Mouse (Mus musculus): ENCODE measurements around the gene Cln3. TPM values are rescaled to one million over a fixed set of nuclear protein-coding genes. Genes with fewer than 3 reads are reported as not detected.
A peak's percentile ranks its signal among the peaks of the same experiment; 100 is the strongest.

The Cln3 gene
- total RNA-seq, 1 experiment, result 35.1 TPM

- Histone ChIP-seq H3K9me3 (ENCODE audit: control insufficient read depth, insufficient read depth, low read depth, low read length) (no peaks in the 10 kb centered on the region), H3K36me3 (ENCODE audit: control insufficient read depth, insufficient read depth, low read length, poor library complexity, severe bottlenecking) (no peaks in the 10 kb centered on the region), H3K27ac (ENCODE audit: insufficient read depth, low read depth, low read length, poor library complexity, severe bottlenecking) (no peak overlapping the region), H3K9ac (ENCODE audit: insufficient read depth, low read depth, low read length, poor library complexity, severe bottlenecking) (no peak overlapping the region), H3K4me1 (ENCODE audit: control insufficient read depth in 2 of 2, insufficient read depth in 2 of 2, low read length in 2 of 2, poor library complexity in 1 of 2) (peaks cover 10 to 22% of the 10 kb centered on the region in 2 experiments), H3K4me3 (ENCODE audit: insufficient read depth in 1 of 2, low read depth in 1 of 2, low read length in 2 of 2, poor library complexity in 1 of 2, severe bottlenecking in 1 of 2) (no peak overlapping the region)
- no peak for DNase-seq (ENCODE audit: low read depth, low spot score)
- in situ Hi-C loops (cut with MboI; ENCODE audit: low sequenced_read_pairs in 2 of 2, unreplicated experiment in 2 of 2), result no loop called here
- no peak for TF ChIP-seq HCFC1 (IDR thresholded peaks at IDR 0.05; ENCODE audit: borderline replicate concordance, insufficient read depth, low read length)
- TF ChIP-seq ZC3H11A (IDR thresholded peaks at IDR 0.05; ENCODE audit: borderline replicate concordance, low read depth, low read length), result no peak
Measured at GRCm38 (mm10) chr7:126629915-126630314, 44.3 kb upstream of the Cln3 start.

- H3K4me3 ChIP-seq (ENCODE audit: insufficient read depth in 1 of 2, low read depth in 1 of 2, low read length in 2 of 2, poor library complexity in 1 of 2, severe bottlenecking in 1 of 2), result no peak overlapping the region
- no peak overlapping the region for H3K27ac ChIP-seq (ENCODE audit: insufficient read depth, low read depth, low read length, poor library complexity, severe bottlenecking)
- H3K9me3 ChIP-seq (ENCODE audit: control insufficient read depth, insufficient read depth, low read depth, low read length), result no peaks in the 10 kb centered on the region
- TF ChIP-seq ZNF384 (IDR thresholded peaks at IDR 0.05; ENCODE audit: low read depth, low read length) (no peak), CHD2 (IDR thresholded peaks at IDR 0.05; ENCODE audit: low read depth, low read length) (no peak), ZC3H11A (IDR thresholded peaks at IDR 0.05; ENCODE audit: borderline replicate concordance, low read depth, low read length) (no peak), HCFC1 (IDR thresholded peaks at IDR 0.05; ENCODE audit: borderline replicate concordance, insufficient read depth, low read length) (no peak), MAFK (IDR thresholded peaks at IDR 0.05; ENCODE audit: insufficient read depth, low read depth, low read length) (no peak)
- H3K9ac ChIP-seq (ENCODE audit: insufficient read depth, low read depth, low read length, poor library complexity, severe bottlenecking), result no peak overlapping the region
- in situ Hi-C loops (cut with MboI; ENCODE audit: low sequenced_read_pairs in 2 of 2, unreplicated experiment in 2 of 2), result no loop called here
- no peaks in the 10 kb centered on the region; the same call in 1 of the 2 replicates for H3K36me3 ChIP-seq (ENCODE audit: control insufficient read depth, insufficient read depth, low read length, poor library complexity, severe bottlenecking)
- H3K4me1 ChIP-seq (ENCODE audit: control insufficient read depth in 2 of 2, insufficient read depth in 2 of 2, low read length in 2 of 2, poor library complexity in 1 of 2), result peaks cover 8 to 12% of the 10 kb centered on the region in 2 experiments; a peak in 3 of 4 replicates
- no peak for DNase-seq (ENCODE audit: low read depth, low spot score)
Measured at GRCm38 (mm10) chr7:126628111-126628510, 42.5 kb upstream of the Cln3 start.

- TF ChIP-seq MAFK (IDR thresholded peaks at IDR 0.05; ENCODE audit: insufficient read depth, low read depth, low read length) (peak; percentile 67), CHD2 (IDR thresholded peaks at IDR 0.05; ENCODE audit: low read depth, low read length) (no peak), ZNF384 (IDR thresholded peaks at IDR 0.05; ENCODE audit: low read depth, low read length) (no peak), HCFC1 (IDR thresholded peaks at IDR 0.05; ENCODE audit: borderline replicate concordance, insufficient read depth, low read length) (no peak), ZC3H11A (IDR thresholded peaks at IDR 0.05; ENCODE audit: borderline replicate concordance, low read depth, low read length) (no peak)
- H3K9ac ChIP-seq (ENCODE audit: insufficient read depth, low read depth, low read length, poor library complexity, severe bottlenecking), result 0 out of 2 replicates have a peak overlapping the region, but pooled peaks have one; percentile 20
- H3K27ac ChIP-seq (ENCODE audit: insufficient read depth, low read depth, low read length, poor library complexity, severe bottlenecking), result no peak overlapping the region
- no peak for DNase-seq (ENCODE audit: low read depth, low spot score)
- no peaks in the 10 kb centered on the region for H3K9me3 ChIP-seq (ENCODE audit: control insufficient read depth, insufficient read depth, low read depth, low read length)
- in situ Hi-C loops (cut with MboI; ENCODE audit: low sequenced_read_pairs in 2 of 2, unreplicated experiment in 2 of 2), result no loop called here
- H3K36me3 ChIP-seq (ENCODE audit: control insufficient read depth, insufficient read depth, low read length, poor library complexity, severe bottlenecking), result no peaks in the 10 kb centered on the region; the same call in 1 of the 2 replicates
- H3K4me1 ChIP-seq (ENCODE audit: control insufficient read depth in 2 of 2, insufficient read depth in 2 of 2, low read length in 2 of 2, poor library complexity in 1 of 2), result peaks cover 8 to 13% of the 10 kb centered on the region in 2 experiments; a peak in 3 of 4 replicates
- no peak overlapping the region for H3K4me3 ChIP-seq (ENCODE audit: insufficient read depth in 1 of 2, low read depth in 1 of 2, low read length in 2 of 2, poor library complexity in 1 of 2, severe bottlenecking in 1 of 2)
Measured at GRCm38 (mm10) chr7:126625807-126626600, 40.4 kb upstream of the Cln3 start.

DNA sequence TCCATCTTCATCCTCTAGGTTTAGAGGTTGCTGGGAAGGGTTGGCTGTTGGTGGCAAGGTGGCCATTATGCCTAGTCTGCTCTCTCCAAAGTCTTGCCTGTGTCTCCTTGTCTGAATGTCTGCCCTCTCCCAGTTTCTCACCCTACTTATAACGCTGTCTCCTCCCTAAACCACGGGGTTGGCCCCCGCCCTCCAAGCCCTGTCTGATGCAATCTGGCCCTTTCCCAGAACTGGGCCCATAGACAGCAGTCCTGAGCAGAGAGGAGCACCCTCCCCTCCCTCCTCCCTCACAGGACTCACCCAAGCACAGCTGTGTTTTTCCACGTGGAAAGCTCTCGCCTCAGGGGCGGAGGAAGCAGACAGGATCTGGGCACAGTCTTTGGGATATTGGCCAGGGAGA, 39.8 kb upstream of the Cln3 start:
- H3K27ac ChIP-seq (ENCODE audit: insufficient read depth, low read depth, low read length, poor library complexity, severe bottlenecking), result no peak overlapping the region
- DNase-seq (ENCODE audit: low read depth, low spot score), result no peak
- peak overlapping the region; percentile 66; the same call in 1 of the 2 replicates for H3K9ac ChIP-seq (ENCODE audit: insufficient read depth, low read depth, low read length, poor library complexity, severe bottlenecking)
- TF ChIP-seq HCFC1 (IDR thresholded peaks at IDR 0.05; ENCODE audit: borderline replicate concordance, insufficient read depth, low read length) (no peak), ZNF384 (IDR thresholded peaks at IDR 0.05; ENCODE audit: low read depth, low read length) (no peak), ZC3H11A (IDR thresholded peaks at IDR 0.05; ENCODE audit: borderline replicate concordance, low read depth, low read length) (no peak), CHD2 (IDR thresholded peaks at IDR 0.05; ENCODE audit: low read depth, low read length) (no peak), MAFK (IDR thresholded peaks at IDR 0.05; ENCODE audit: insufficient read depth, low read depth, low read length) (no peak)
- in situ Hi-C loops (cut with MboI; ENCODE audit: low sequenced_read_pairs in 2 of 2, unreplicated experiment in 2 of 2), result no loop called here
- H3K9me3 ChIP-seq (ENCODE audit: control insufficient read depth, insufficient read depth, low read depth, low read length), result no peaks in the 10 kb centered on the region
- H3K4me1 ChIP-seq (ENCODE audit: control insufficient read depth in 2 of 2, insufficient read depth in 2 of 2, low read length in 2 of 2, poor library complexity in 1 of 2), result peaks cover 8 to 13% of the 10 kb centered on the region in 2 experiments; a peak in 3 of 4 replicates
- H3K4me3 ChIP-seq (ENCODE audit: insufficient read depth in 1 of 2, low read depth in 1 of 2, low read length in 2 of 2, poor library complexity in 1 of 2, severe bottlenecking in 1 of 2), result peak overlapping the region; percentile 63 to 71; a peak in 3 of 4 replicates
- no peaks in the 10 kb centered on the region; the same call in 1 of the 2 replicates for H3K36me3 ChIP-seq (ENCODE audit: control insufficient read depth, insufficient read depth, low read length, poor library complexity, severe bottlenecking)

Data from ES-E14 (cell line).